Mouse (Mus musculus): ENCODE measurements around the gene Frmd5. TPM values are rescaled to one million over a fixed set of nuclear protein-coding genes. Genes with fewer than 3 reads are reported as not detected.
A peak's percentile ranks its signal among the peaks of the same experiment; 100 is the strongest.
"Not testable (repeated sequence)": the region's sequence is repeated elsewhere in the genome, so short reads cannot be mapped to it uniquely, and the experiment has no call there.

Frmd5 gene
- total RNA-seq (2021): 10 to 100 TPM; 34.8 to 39.0 TPM

DNA sequence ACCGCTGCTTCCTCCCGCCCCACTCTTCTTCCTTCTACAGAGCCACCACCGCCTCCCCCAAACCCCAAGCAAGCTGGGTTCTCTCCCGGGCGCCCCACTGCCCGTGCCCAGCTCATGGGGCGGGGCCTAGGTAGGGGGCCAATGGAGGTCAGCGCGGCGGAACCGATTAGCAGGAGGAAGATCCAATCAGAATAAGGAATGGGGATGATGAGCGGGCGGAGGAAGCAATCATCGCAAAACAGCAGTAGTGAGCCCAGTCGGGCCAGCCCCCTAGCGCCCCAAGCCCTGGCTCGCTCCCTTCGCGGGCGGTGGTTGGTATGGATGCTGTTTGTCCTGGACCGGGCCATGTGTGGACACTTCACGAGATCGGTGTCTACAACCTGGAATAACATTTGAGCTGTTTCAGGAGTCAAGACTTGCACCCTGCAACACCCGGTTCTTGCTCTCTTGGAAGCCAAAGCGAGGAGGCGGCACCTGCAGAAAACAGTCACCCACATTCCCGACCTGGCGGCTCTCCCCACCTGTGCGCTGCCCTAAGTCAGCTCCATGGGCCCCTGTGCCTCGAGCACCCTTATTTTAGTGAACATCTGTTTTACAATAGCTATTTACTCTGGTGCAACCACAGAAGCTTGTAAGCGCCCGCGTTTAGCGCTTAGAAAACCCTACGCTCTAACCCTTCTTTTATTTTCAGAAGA lies at the start of gene Frmd5:
TSS of gene Frmd5 (minus strand) at position 129 of the 695 bp plus-strand sequence.
- DNase-seq: peak; percentile 94

GRCm38 (mm10) chr2:121853974-121854373 lies 47.1 kb upstream of the Frmd5 start:
- no peak for DNase-seq

- DNase-seq: no peak
Measured at GRCm38 (mm10) chr2:121852045-121852444, 45.2 kb upstream of the Frmd5 start.

- DNase-seq: no peak
Measured at GRCm38 (mm10) chr2:121846050-121846449, 39.2 kb upstream of the Frmd5 start.

DNA sequence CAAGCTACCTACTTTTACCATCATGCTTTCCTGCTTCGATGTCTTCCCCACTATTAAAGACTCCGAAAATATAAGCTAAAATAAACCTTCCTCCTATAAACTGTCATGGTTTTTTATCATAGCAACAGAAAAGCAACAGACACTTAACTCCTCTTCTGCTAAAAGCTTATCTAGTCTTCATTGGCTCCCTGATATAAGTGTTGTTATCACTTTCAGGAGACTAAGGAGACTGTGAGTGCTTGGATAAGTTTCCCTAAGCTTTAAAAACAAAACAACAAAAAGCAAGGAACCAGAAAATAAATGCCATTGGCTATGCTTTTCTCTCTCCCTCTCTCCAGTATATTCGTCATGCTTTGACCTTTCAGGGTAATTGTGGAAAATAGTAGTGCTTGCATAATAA lies 35.4 kb upstream of the Frmd5 start:
- no peak for DNase-seq

DNA sequence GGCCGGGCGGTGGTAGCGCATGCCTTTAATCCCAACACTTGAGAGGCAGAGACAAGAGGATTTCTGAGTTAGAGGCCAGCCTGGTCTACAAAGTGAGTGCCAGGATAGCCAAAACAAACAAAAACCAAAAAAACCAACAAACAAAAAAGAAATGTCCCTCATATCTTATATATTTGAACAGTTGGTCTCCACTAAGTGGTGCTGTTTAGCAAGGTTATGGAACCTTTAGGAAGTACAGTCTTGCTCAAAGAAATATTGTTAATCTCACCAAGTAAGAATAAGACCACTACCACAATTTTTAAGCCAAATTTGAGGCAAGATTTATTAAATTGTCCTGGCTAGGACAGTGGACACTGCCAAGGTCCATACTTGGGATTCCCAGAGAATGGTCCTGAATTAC lies 34.6 kb upstream of the Frmd5 start:
- no peak for DNase-seq

- no peak for DNase-seq
Measured at GRCm38 (mm10) chr2:121834926-121835325, 28.0 kb upstream of the Frmd5 start.

DNA sequence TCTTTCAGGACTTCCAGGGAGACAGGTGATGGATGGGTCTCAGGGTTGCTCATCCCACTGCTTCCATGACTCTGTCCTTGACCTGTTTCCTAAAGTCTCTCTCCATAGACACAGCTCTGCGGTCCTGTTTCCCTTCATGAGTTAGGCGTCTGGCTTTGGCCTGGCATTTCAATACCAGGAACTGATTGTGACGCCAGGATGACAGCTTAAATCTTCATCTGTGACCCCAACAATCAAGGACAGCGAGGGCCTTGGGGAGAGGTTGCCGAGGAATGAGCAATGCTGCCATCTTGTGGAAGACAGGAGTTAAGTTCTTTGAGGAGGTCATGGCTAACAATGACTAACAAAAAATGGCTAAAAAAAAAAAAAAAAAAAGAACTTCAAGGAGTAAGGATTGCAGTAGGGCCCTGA lies 25.6 kb upstream of the Frmd5 start:
- peak; percentile 38 to 53 for DNase-seq

DNA sequence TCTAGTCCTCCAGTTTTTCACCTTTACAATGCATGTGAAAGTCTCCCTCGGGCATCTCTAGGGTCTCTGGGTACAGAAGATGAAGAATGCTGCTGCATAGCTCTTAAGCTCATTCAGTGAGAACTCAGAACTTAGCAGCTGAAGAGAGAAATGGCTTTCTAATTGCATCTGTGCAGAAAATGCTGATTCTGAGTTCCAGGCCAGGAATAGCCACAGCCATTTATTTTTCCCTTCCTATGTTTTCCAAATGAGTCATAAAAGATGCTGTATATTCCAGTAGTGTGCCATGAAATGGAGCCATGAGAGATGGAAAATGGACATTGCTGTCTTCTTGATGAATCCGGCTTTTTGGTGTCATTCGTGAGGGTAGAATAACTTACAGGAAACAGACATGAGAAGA lies 21.5 kb upstream of the Frmd5 start:
- no peak for DNase-seq

GRCm38 (mm10) chr2:121826189-121826588 lies 19.3 kb upstream of the Frmd5 start:
- no peak for DNase-seq

GRCm38 (mm10) chr2:121824653-121825052 lies 17.8 kb upstream of the Frmd5 start:
- DNase-seq: no peak

- no peak for DNase-seq
Measured at GRCm38 (mm10) chr2:121821787-121822186, 14.9 kb upstream of the Frmd5 start.

DNA sequence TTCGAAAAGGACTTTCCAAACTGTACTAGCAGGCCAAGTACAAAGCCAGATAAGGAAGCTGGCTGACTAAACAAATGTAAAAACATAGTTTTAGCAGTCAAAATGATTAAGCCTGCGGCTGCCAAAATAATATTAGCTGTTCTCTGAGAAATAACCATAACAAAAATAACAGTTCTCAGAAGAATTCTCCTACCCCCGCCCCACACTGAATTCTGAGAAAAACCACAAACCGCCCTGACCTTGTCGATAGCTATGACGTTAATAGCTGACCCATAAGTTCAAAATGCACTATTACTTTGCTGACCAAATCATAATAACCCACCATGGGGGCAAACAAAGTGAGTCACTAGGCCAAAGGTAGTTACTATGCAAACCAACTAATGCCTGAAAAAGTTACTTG lies 4.0 kb upstream of the Frmd5 start:
- not testable (repeated sequence) for DNase-seq

DNA sequence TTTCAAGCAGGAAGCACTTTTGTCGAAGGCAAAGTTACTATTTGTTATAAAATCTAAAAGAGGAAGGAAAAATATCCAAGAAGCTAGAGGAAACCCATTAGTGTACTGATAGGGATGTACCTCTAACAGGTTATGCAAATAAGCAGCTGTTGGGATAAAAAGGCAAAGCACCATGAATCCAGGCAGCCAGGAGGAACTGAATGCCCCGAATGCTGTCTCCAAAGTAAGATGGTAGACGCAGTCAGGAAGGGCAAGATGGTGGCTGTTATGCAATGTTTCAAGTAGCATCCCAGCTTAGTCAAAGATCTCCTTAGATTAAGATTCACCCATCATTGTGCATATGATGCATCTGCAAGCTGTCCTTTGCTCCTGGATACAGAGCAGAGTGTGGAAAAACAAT lies 2.2 kb upstream of the Frmd5 start:
- DNase-seq: no peak

GRCm38 (mm10) chr2:121806171-121806943 lies 530 bp downstream of the Frmd5 start:
- DNase-seq: peak; percentile 37 to 51

- DNase-seq: no peak
Measured at GRCm38 (mm10) chr2:121799051-121799450, 7.8 kb downstream of the Frmd5 start.

DNA sequence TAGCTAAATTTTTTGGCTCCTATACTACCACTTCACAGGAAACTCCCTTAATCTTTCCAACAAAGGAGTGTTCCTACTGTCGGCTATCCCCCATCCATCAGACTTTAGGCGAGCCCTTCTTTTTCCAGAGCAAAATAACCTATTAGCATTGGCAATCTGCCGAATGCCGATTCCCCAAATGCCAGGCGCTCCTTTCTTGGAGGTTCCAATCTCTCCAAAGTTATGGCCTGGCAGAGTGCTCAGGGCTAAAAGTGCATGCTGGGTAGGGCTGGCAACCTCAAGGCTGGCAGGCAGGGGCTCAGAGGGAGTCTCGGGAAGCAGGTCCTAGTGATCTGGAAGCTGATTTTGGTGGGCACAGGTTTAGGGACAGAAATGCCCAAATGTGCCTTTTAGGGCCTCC lies 10.9 kb downstream of the Frmd5 start:
- no peak for DNase-seq

GRCm38 (mm10) chr2:121789777-121790176 lies 17.1 kb downstream of the Frmd5 start:
- no peak for DNase-seq

DNA sequence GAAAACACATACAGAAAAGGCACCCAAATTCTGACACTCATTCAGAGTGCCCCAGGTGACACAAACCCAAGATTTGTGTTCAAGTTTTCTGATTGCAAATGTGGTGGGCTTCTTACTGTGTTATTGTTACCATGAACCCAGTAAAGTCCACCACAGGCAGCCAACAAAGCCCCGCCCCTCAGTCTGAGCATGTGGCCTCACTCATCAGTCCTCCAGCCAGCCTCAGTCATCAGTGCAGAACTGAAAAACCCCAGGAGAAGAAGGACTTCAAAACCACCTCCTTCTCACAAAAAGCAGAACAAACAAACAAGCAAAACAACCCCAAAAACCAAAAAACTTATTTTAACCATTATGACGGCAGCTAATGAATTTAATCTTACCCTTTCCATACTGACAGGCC lies 18.5 kb downstream of the Frmd5 start:
- no peak for DNase-seq

GRCm38 (mm10) chr2:121787767-121788166 lies 19.1 kb downstream of the Frmd5 start:
- no peak for DNase-seq

DNA sequence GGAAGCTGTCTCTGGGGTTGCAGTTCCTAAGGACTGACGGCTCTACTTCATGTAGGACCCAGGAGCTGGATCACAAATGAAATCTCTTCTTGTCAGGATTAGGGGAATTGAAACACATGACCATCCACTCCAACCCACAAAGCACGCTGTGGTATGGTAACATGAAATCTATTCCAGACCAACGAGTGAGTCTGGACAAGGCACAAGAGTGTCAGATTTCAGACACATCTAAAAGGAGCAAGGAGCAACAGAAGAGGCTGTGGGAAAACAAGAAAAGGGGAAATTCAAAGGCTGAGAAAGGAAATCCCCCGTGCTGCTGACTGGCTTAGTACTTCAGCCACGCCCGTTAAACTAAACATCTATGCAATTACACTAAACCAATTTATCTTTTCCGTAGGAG lies 19.6 kb downstream of the Frmd5 start:
- no peak for DNase-seq

GRCm38 (mm10) chr2:121776219-121776618 lies 30.7 kb downstream of the Frmd5 start:
- DNase-seq: no peak

DNA sequence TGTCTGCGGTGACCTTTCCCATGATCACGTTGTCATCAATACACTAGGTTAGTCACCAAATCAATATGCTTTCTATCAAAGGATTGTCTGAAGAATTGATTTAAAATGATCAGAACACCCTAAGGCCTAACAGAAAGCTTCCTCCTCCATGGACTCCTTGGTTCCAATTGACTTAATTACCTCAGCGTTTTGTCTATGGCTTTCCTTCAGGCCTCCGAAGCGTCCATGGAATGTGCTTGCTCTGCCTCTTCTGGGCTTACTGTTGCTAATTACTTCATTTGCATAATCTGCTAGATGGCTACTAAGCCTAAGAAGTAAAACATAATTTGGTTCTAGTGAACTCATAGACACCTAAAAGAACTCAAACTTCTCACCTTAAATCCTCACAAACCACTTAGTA lies 42.0 kb downstream of the Frmd5 start:
- no peak for DNase-seq

DNA sequence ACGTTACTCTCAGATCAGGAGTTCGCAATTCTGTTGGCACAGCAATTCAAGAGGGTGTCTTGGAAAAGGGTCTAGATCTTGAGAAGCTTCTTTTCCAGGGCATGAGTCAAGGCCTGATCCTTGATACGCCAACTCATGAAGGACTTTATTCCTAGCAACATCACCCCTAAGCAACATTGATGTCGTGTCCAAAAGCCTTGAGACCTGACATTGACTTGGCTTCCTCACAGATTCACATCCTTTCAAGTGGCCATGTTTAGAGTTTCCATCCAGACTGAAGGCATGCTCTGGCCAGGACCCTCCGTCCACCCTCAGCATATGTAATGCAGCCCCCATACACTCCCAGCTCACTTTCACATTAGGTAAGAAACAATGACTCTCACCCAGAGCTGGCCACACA lies 45.0 kb downstream of the Frmd5 start:
- no peak for DNase-seq
